Mouse (Mus musculus): ENCODE results near the gene Irgq.

The Irgq gene

DNA sequence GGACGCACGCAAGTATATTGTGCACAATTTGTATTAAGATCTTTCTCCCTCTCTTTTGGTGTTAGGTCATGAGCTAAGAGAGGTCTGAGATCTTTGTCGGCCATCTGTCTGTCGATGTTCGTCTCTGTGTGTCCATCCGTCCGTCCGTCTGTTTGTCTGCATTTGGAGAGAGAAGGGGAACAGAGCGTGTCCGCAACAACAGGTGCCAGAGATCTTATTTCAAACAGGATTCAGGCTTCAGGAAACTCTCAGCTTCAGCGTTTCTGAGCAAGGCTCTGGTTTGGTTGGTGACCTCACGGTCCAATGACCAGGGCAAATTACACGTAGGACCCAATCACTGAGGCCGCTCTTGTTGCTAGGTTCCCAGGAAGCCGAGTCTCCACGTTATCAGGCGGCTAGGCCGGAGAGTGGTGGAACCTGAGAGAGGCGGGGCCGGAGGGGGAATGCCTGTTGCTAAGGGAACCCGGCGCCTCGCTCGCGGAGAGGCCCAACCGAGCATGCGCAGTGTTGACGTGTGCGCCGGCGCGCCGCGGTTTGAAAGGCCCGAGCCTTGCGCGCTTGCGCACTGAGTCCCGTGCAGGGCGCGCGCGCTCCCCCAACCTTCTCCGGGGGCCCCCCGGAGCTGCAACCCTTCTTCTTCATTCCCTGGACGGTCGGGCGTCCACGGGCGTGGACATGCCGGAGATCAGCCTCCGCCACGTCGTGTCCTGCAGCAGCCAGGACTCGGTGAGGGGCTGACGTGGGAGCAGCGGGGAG, 16.3 kb downstream of the Irgq start:
- in situ Hi-C loops (cut with MseI, MboI): no loop called here

DNA sequence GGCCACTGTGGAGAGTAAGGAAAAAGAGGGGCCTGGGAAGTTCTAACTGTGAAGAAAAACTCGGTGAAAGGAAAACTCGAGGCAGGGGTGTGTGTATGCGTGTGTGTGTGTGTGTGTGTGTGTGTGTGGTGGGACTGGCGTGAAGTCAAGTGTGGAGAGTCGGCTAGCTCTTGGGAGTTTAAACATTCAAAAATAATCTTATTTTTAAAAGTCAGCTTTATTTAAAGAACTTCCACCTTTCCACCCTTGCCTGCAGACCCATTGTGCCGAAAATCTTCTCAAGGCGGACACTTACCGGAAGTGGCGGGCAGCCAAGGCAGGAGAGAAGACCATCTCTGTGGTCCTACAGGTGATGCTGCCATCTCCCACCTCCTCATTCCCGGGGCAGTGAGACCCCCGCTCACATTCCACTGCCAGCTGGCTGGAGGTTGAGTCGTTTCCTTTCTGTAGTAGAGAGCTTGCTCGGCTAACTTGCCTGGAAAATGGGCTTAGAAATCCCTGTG, 17.1 kb downstream of the Irgq start:
- in situ Hi-C loops (cut with MseI, MboI): no loop called here

DNA sequence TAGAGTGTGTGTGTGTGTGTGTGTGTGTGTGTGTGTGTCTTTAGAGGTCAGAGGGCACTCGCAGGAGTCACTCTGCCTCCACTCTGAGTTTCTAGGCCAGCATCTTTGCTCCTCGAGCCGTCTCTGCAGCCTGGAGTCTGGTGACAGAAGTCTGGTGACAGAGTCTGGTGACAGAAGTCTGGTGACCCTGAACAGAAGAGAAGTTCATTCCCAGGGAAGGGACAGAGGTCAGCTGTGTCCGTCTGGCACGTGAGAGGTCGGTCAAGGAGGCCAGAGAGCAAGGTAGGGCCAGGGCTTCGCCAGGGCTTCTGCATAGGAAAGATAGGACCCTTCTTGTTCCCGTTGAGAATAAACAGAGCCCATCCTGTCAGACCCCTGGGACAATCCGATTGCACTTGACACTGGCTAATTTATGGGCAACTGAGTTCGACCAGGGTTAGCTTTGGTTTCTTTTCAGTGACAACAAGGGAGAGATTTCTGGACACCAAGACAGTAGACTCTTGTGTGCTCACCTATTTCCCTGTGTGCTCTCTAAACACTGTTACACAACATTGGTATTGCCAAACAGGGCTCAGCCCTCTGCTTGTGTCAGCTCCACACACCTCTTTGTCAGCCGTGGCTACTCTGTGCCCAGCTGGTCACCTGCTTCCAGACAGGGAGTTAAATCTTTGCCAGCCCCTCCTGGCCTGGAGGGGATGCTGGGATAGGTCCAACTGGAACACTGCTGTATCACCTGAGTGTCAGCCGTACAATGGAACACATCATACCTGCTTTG, 21.7 kb downstream of the Irgq start:
- in situ Hi-C loops (cut with MseI, MboI): no loop called here

DNA sequence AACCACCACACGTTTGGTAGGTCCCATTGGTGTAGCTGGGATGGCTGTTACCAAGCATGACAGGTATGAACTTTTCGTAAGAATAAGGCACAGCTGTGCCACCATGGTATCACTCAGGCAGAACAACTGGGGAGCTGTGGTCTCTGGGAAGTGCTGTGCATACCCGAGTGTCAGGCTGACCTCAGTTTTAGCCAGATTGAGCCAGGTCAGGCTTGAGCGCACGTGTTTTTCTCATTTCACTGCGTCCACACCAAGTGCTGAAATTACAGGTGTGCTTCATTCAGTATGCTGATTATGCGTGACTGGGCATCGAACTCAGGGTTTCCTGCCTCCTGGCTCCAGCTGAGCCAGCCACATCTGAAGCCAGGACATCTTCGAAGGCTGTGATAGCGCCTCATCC, 25.3 kb downstream of the Irgq start:
- in situ Hi-C loops (cut with MseI, MboI): no loop called here

DNA sequence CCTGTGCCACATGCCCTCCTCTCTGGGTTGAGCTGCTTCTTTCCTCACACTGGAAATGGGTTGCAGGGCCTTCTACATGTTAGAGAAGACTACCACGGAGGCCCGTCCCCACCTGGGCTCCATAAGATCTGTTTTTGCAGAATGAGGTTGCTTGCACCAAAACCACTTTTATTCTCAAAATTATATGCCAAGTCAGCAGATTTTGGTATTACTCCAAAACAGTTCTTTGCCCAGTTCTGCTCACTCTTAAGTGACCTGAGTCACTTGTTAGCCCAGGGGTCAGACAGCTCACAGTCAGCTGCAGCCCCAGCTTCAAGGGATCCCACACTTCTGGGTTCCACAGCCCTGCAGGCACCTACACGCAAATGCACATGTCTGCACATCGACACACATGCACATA, 31.0 kb downstream of the Irgq start:
- in situ Hi-C loops (cut with MseI, MboI): no loop called here

DNA sequence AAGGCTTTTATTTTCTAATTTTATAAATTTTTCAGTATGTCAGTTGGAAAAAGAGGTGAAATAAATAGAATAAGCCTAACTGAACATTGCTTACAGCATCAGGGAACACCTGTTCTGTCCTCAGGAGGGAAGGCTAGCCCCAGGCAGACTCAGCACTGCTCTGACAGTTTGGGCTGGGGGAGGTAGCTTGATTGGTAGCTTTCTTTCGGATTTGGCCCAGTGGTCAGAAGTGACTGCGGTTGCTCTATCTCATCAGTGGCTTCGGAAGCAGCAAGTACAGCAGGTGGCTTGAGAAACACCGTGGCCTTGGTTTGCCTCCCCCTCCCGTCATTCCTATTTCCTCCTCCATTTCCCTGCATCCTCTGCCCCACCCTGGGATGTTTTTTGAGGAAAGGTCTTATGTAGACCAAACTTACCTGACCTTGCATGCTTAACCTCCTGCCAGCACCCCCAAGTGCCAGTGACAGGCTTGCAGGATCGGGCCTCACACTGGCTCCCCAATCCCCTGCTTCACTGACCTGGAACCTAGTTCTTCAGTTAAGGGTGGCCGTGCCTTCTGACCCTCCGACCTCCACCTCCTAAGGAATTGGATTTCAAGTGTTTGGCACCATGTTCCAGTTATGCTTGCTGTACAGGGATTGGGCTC, 32.8 kb downstream of the Irgq start:
- in situ Hi-C loops (cut with MseI, MboI): no loop called here

DNA sequence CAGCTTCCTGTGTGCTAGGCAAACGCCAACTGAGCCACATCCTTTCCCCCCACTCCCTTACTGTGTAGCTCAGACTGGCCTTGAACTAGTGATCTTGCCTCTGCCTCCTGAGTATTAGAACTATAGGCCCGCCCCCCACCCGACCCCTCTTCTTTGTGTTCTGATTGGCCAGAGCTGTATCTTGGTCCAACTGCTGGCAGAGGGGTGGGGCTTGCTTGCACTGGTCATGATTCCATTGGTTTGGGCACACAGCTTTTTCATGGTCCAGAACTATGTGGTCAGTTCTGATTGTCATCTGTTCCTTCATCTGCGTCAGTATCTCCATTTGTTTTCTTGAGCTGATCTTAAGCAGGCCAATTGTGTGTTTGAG, 33.3 kb downstream of the Irgq start:
- in situ Hi-C loops (cut with MseI, MboI): no loop called here

DNA sequence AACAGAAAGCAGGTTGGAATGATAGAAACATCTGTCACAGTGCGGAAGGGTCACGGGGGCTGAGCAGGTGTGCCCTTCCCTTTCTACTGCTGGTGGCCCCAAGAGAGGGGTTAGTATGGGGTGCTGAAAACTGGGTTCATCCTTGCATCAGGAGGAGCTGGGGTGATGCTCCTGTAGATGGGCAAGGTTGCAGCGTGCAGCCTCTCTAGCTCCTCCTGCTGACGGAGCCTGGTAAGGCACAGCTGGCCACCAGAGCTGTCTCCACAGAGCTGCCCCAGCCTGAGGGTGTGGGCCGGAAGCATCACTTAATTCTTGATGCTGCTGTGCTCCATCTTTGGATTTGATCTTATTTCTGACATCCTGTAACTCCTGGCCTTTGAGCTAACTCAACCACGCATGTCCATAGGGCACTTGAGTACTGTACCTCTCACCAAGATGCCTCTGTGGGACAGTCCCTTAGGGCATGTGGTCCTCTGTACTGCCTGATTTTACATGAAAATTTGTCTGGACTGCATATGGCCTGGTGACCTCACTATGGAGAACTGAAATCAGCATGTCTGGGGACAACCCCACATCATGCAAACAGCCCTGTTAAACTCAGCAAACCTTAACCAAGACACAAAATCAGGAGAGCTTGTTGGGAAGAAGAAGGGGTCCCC, 34.2 kb downstream of the Irgq start:
- in situ Hi-C loops (cut with MseI, MboI): no loop called here

DNA sequence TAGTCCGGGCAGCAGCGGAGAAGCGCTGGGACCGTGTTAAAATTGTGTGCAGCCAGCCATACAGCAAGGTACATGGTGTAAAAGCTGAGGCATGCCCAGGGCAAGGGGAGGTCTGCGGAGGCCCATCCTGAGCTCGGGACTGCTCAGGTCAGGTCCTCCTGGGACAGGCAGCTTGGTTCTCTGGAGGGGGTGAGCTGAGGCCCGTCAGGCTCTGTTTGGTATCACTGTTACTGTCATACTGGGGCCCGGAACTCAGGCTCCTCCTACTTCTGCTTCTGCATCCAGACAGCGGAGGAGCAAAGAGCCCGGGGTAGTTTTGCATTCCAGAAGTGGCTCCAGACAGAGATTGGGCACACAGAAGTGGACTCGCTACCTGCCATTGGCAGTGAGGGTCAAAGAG, 35.1 kb downstream of the Irgq start:
- in situ Hi-C loops (cut with MseI, MboI): no loop called here

DNA sequence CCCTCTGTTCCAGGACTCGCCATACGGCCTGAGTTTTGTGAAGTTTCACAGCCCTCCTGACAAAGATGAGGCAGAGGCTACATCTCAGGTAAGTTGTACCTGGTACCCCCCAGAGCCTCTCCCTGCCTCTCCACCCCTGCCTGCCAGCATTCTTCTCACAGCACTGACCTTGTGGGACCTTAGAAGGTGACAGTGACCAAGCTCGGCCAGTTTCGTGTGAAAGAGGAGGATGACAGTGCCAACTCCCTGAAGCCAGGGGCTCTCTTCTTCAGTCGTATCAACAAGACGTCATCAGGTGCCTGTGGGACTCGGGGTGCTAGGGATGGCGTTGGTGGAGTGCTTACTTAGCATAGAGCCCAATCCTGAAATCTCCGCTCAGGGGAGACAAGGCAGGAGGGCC, 35.7 kb downstream of the Irgq start:
- in situ Hi-C loops (cut with MseI, MboI): no loop called here

DNA sequence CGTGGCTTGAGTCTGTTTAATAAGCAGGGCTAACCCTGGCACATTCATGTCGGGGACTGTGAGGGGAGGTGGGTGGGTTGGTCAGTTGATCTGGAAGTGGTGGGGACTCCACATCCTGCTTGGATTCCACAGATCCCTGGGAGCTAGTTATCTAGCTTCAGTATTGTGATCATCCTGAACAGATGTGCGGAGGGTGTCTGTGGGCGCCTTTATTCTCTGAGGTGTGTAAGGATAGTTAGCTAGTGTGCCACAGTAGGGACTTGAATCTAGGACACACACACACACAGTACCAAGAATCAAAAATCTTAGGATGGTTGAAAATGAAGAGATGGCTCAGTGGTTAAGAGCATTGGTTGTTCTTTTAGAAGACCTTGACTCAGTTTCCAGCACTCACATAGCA, 38.0 kb downstream of the Irgq start:
- in situ Hi-C loops (cut with MseI, MboI): no loop called here

DNA sequence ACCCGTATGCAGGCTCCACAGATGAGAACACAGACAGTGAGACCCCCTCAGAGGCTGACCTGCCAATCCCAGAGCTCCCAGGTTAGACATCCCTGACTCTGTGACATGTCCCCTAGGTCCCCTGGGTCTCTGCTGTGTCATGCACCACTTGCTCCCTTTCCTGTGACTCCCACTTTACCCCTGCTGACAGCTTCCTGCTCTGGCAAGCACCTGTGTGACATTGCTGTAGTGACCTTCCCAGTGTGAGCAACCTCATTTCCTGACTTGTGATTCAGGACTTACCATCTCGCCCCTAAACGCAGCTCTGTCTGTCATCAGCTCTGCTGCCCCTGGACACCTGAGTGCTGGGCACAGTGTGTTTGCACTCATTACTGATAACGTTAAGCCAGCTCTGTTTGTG, 40.6 kb downstream of the Irgq start:
- in situ Hi-C loops (cut with MseI, MboI): no loop called here

DNA sequence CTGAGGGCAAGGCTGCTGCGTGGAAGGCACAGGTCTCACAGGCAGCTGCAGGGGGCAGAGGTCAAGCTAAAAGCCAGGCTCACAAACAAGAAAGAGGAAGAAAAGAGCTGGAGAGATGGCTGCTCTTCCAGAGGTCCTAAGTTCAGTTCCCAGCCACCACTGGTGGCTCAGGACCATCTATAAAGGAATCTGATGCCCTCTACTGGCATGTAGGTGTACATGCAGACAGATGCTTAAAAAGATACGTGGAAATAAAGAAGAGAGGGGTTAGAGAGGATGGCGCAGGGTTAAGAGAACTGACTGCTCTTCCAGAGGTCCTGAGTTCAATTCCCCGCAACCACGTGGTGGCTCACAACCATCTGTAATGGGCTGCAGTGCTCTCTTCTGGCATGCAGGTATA, 42.0 kb downstream of the Irgq start:
- in situ Hi-C loops (cut with MseI, MboI): no loop called here

DNA sequence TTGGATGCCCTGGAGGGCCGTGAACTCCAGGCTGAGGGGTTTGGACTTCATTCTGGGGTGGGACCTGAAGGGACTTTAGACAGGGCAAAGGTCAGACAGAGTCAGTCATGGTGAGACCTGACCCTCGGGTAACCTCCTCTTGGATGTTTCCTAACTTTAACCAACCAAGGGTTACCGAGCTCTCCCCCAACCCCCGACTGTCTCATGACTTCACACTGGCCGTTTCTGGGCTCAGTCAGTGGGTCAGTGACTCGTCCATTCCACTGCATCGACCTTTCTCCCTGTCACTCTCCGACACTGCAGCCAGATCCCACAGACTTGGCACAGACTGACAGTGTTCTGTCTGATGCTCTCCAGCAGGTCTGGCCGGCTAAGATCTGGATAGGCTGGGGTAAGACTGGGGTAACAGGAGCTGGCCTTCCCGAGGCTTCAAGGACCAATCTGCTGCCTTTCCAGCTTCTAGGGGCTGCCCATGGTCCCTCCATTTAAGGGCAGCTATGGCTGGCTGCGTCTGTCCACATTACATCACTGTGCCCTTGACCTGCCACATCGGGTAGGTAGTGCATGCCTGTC, 43.8 kb downstream of the Irgq start:
- in situ Hi-C loops (cut with MseI, MboI): no loop called here

DNA sequence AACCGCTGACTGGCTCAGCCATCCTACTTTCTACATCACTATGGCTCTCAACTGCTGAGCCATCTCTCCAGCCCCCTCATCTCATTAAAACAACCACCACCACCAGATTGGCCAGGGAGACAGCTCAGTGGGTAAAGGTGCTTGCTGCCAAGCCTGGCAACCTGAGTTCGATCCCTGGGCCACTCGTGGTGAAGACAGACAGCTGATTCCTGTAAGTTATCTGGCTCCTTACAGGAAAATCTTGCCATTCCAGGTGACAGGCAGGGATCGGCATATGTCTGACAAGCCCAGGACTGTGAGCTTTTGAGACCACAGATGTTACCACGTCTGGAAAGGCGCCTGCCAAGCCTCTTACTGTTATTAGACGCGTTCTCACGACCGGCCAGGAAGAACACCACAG, 47.3 kb downstream of the Irgq start:
- in situ Hi-C loops (cut with MseI, MboI): no loop called here

DNA sequence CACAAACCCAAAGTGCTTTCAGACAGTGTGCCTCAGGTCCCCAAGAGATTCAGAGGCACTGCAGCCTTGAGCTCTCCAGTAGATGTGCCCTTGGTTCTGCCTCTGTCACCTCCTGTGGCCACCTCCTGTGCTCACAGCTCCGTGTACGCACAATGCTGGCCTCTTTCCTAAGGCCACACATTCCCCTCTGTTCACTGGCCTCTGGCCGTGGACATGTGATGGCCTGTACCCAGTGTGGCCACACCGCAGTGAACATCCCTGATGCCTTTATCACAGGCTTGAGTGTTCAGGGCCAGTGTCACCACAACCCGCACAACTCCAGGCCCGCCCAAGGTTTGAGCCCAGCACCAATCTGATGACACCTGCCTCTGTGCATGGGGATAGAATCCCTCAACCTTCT, 54.4 kb downstream of the Irgq start:
- in situ Hi-C loops (cut with MseI, MboI): no loop called here

DNA sequence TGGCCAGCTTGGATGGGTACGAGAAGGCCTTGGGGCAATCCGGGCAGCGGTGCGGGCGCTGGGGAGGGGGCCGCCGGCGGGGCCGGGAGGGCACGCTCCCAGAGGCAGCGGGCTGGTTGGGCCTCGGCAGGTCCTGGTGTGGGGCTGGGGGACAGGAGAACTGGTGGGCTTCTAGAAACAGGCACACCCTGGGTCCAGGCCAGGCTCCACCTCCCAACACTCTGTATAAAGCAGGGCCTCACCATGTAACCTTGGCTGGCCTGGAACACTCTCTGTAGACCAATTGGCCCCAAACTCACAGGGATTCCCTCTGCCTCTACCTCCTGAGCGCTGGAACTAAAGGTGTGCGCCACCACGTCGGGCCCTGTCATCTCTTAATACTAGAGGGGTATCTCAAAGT, 55.5 kb downstream of the Irgq start:
- in situ Hi-C loops (cut with MseI, MboI): no loop called here

DNA sequence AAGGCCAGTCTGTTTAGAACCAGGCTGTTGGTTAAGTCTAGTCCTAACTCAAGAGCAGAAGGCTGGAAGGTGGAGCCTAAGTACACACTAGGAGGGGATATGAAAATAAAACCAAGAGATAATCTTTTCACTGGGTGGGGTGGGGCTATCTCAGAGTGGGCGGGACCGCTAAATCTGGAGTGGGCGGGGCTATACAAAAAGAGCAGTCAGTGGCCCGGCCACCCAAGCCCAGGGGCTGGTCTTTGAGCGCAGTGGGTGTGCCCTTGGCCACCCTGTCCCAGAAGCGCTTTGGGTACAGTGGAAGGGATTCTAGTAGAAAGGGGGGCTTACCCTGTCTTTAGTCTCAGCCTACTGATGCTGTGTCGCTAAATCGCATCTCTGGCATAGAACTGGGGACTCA, 56.3 kb downstream of the Irgq start:
- in situ Hi-C loops (cut with MseI, MboI): no loop called here

DNA sequence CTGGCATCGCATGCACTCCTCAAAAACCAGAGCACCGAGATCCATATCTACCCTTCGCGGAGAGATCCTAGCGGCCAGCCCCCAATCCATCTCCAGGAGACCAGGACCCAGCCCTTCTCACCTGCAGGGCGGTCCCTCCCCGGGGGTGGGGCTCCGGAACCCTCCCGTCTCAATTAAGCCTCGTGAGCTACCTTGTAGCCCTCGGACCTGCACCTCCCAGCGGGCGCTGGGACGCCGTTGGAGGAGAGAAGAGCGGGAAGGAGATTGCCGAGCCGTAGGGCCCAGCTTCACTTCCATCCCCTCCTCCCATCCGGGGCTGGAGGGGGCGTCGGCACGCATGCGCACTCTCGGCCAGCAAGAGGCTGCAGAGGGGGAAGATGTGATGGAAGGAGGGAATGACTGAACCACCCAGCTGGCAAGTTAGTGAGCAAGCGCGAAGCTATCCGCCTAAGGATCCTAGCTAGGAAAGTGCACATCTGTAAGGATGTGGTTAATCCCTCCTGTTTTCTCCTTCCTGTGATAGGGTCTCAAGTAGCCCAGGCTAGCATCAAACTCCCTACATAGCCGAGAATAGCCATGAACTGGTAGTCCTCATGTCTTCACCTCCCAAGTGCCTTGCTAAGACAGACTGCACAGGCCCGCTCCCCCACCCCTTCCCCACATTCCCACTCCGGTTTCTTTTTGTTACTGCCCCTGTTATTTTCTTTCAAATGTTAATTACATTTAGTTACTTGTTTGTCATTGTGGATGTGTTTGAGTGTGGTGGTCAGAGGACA, 57.0 kb downstream of the Irgq start, which contains the start of the genes Ethe1 and Zfp575:
TSS of gene Ethe1 (plus strand) at position 214 of the 776 bp plus-strand sequence.
TSS of gene Zfp575 (minus strand) at position 312 of the 776 bp plus-strand sequence.
- in situ Hi-C loops (cut with MseI, MboI): no loop called here
